Mouse (Mus musculus) heart, embryonic 11.5 days (tissue): ENCODE results near the gene Lpp. TPM values are rescaled to one million over a fixed set of nuclear protein-coding genes. Genes with fewer than 3 reads are reported as not detected.

Experiments
- ATAC-seq: fragments of 200-750 bp; cut with Nextera tagmentation; replicated peaks from 2 replicates; pipeline ENCODE4 v1.8.0; 2017; ENCODE audit warnings: moderate library complexity; ENCODE audit not compliant: insufficient number of reproducible peaks, low FRiP score, low TSS enrichment
- H3K27ac ChIP-seq: fragments of 300-500 bp; sonication (generic); 2 replicates; pipeline ENCODE4 v1.5.1; 2014; ENCODE audit warnings: mild to moderate bottlenecking, low read depth, low read length
- H3K27me3 ChIP-seq: fragments of 300-500 bp; sonication (generic); 2 replicates; pipeline ENCODE4 v1.6.1; 2014; ENCODE audit warnings: mild to moderate bottlenecking, low read length, mixed read lengths; ENCODE audit not compliant: control insufficient read depth, insufficient read depth
- H3K36me3 ChIP-seq: fragments of 300-500 bp; sonication (generic); 2 replicates; pipeline ENCODE4 v1.6.1; 2014; ENCODE audit warnings: mild to moderate bottlenecking, low read length, moderate library complexity, mixed read lengths; ENCODE audit not compliant: control insufficient read depth, insufficient read depth
- H3K4me1 ChIP-seq: fragments of 300-500 bp; sonication (generic); 2 replicates; pipeline ENCODE4 v1.6.1; 2014; ENCODE audit warnings: low read length; ENCODE audit not compliant: control insufficient read depth, insufficient read depth
- H3K4me2 ChIP-seq: fragments of 300-500 bp; sonication (generic); 2 replicates; pipeline ENCODE4 v1.6.1; 2014; ENCODE audit warnings: mild to moderate bottlenecking, moderate library complexity
- H3K4me3 ChIP-seq: fragments of 300-500 bp; sonication (generic); 2 replicates; pipeline ENCODE4 v1.5.1; 2014; ENCODE audit warnings: low read depth, low read length
- H3K9ac ChIP-seq: fragments of 300-500 bp; sonication (generic); 2 replicates; pipeline ENCODE4 v1.6.1; 2014; ENCODE audit warnings: mild to moderate bottlenecking, low read depth, low read length, moderate library complexity
- H3K9me3 ChIP-seq: fragments of 300-500 bp; sonication (generic); replicated peaks from 2 replicates; pipeline ENCODE4 v1.6.1; 2016; ENCODE audit warnings: low read length; ENCODE audit not compliant: control insufficient read depth
- WGBS: fragments of 180-500 bp; shearing (Covaris S2); extraction: QIAGEN DNeasy Blood & Tissue Kit; methylation state at CpG from one replicate; pipeline ENCODE4 v1.1.7; 2014; ENCODE audit not compliant: insufficient replicate concordance; 5-methylcytosine and 5-hydroxymethylcytosine counted together
- polyA plus RNA-seq: library from polyadenylated mRNA; unstranded; fragments of >200 nt; fragmentation: Nextera tagmentation; extraction: Ambion mirVana; gene quantifications from 2 replicates; pipeline ENCODE4 v1.2.1, GENCODE M21; 2014

Gene Lpp
- polyA plus RNA-seq, 1 experiment from 2014 or later = 59.2 TPM

DNA sequence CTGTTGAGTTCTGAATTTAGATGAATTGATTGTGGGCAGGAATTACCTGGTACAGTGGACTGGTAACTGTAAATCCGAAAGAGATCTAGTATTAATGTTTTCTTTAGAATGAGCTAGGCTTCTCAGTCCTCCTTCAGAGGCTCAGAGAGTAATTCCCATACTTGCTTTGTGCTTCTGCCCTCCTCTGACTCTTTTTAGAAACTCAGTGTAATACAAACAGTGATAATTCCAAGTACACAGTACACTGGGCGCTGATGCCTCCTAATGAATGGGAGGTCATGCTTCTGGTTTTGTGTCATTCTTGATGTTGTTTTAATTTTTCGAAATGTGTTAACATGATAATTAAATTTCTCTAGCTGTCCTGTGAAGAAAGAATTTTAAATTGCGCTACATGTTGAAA lies 347.4 kb downstream of the Lpp start:
- Histone ChIP-seq H3K4me3 (no peak overlapping the region), H3K36me3 (no peaks in the 10 kb centered on the region), H3K27ac (no peak overlapping the region), H3K27me3 (no peaks in the 10 kb centered on the region), H3K9me3 (no peaks in the 10 kb centered on the region), H3K4me2 (no peak overlapping the region), H3K9ac (no peak overlapping the region), H3K4me1 (peaks cover 30% of the 10 kb centered on the region)
- no peak for ATAC-seq
- 88% methylated on average over 4 of the region's 4 CpGs for WGBS

GRCm38 (mm10) chr16:24749816-24750215 lies 356.5 kb downstream of the Lpp start:
- H3K4me1 ChIP-seq = no peaks in the 10 kb centered on the region

GRCm38 (mm10) chr16:24756141-24756540 lies 362.8 kb downstream of the Lpp start:
- Histone ChIP-seq H3K9me3 (no peaks in the 10 kb centered on the region), H3K4me3 (no peak overlapping the region), H3K9ac (no peak overlapping the region), H3K36me3 (no peaks in the 10 kb centered on the region), H3K27me3 (no peaks in the 10 kb centered on the region), H3K27ac (no peak overlapping the region), H3K4me1 (no peaks in the 10 kb centered on the region), H3K4me2 (no peak overlapping the region)
- WGBS = 87% methylated on average over 9 of the region's 9 CpGs
- ATAC-seq = no peak

More at GRCm38 (mm10) chr16:24749816-24750215, 356.5 kb downstream of the Lpp start:
- H3K9me3 ChIP-seq = no peaks in the 10 kb centered on the region
- no peaks in the 10 kb centered on the region for H3K27me3 ChIP-seq
- no peak for ATAC-seq
- H3K27ac ChIP-seq = no peak overlapping the region
- H3K36me3 ChIP-seq = no peaks in the 10 kb centered on the region
- no peak overlapping the region for H3K4me3 ChIP-seq
- no peak overlapping the region for H3K4me2 ChIP-seq
- no peak overlapping the region for H3K9ac ChIP-seq

- Histone ChIP-seq H3K4me1 (0 out of 2 replicates have a peak, but pooled peaks cover 3% of the 10 kb centered on the region), H3K27me3 (no peaks in the 10 kb centered on the region), H3K9ac (no peak overlapping the region), H3K4me3 (no peak overlapping the region), H3K36me3 (0 out of 2 replicates have a peak, but pooled peaks cover 3% of the 10 kb centered on the region), H3K4me2 (no peak overlapping the region), H3K9me3 (no peaks in the 10 kb centered on the region), H3K27ac (no peak overlapping the region)
- WGBS = 89% methylated on average over 3 of the region's 3 CpGs
- ATAC-seq = no peak
Measured at GRCm38 (mm10) chr16:24766051-24766450, 372.7 kb downstream of the Lpp start.

- Histone ChIP-seq H3K27ac (no peak overlapping the region), H3K4me1 (0 out of 2 replicates have a peak, but pooled peaks cover 3% of the 10 kb centered on the region), H3K9ac (no peak overlapping the region), H3K36me3 (0 out of 2 replicates have a peak, but pooled peaks cover 2% of the 10 kb centered on the region), H3K4me2 (no peak overlapping the region), H3K4me3 (no peak overlapping the region), H3K9me3 (no peaks in the 10 kb centered on the region), H3K27me3 (no peaks in the 10 kb centered on the region)
- ATAC-seq = no peak
- WGBS = 93% methylated on average over 2 of the region's 2 CpGs
Measured at GRCm38 (mm10) chr16:24766596-24766995, 373.3 kb downstream of the Lpp start.

DNA sequence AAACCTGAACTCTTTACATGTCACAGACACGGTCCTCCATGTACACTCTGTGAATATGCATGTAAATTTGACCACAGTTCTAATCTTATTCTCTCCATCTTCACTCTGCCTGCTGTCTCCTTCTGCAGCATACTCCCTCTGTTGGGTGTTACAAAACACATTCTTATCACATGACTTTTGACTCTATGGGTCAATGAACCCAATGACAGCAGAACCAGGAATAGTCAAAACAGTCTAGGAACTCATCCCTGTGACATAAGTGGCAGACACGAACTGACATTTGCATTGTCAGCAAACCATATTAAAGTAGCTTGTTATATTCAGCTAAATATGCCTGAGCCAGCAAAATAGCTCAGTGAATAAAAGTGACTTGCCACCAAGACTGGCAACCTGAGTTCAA lies 383.7 kb downstream of the Lpp start:
- no peak for ATAC-seq
- no peak overlapping the region for H3K4me2 ChIP-seq
- H3K27me3 ChIP-seq = no peaks in the 10 kb centered on the region
- WGBS = 83% methylated on average over 2 of the region's 2 CpGs
- no peak overlapping the region for H3K9ac ChIP-seq
- H3K27ac ChIP-seq = no peak overlapping the region
- H3K9me3 ChIP-seq = no peaks in the 10 kb centered on the region
- 0 out of 2 replicates have a peak, but pooled peaks cover 4% of the 10 kb centered on the region for H3K4me1 ChIP-seq
- no peak overlapping the region for H3K4me3 ChIP-seq
- H3K36me3 ChIP-seq = no peaks in the 10 kb centered on the region

DNA sequence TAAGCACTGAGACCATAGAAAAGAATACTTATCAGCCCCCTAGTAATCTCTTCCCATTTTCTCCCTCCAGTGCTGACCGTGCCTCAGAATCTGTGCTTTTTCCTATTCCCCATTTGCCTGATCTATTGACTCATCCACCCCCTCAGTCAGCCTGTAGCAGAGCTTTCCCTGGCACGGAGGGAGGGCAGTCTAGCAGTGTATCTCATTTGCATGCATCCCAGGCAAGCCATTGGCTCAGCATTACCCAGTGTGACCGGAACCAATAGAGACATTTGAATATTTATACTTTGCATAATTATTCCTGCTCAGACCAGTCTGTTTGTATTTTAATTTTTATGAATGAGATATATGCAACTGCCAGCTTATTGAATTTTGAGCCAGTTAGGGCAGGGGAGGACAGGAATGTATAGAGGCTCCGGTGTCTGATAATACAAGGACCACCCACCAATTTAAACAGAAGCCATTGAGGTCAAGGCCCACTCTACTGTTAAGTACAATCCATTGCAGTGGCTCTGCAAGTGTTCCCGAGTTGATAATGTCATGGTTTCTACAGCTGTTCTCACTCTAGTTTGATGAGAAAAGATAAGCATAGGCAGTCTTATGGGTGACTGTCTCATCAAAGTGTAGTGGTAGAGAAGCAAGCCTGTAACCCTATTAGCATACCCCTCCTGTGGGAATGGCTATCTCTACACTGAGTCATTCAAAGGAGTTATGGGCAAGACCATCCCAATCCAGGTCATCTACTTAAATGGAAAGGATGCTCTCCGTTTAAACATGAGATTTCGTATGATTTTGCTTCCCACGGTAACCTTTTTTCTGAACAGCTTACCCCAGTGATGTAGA lies 385.3 kb downstream of the Lpp start:
- Histone ChIP-seq H3K27me3 (no peaks in the 10 kb centered on the region), H3K4me2 (no peak overlapping the region), H3K9ac (no peak overlapping the region), H3K4me1 (0 out of 2 replicates have a peak, but pooled peaks cover 4% of the 10 kb centered on the region), H3K9me3 (no peaks in the 10 kb centered on the region), H3K36me3 (no peaks in the 10 kb centered on the region), H3K4me3 (no peak overlapping the region), H3K27ac (no peak overlapping the region)
- 69% methylated on average over 8 of the region's 8 CpGs for WGBS
- ATAC-seq = no peak

- no peak overlapping the region for H3K4me3 ChIP-seq
- H3K27ac ChIP-seq = no peak overlapping the region
- no peak overlapping the region for H3K4me2 ChIP-seq
- no peak for ATAC-seq
- WGBS = 78% methylated on average over 7 of the region's 7 CpGs
- H3K36me3 ChIP-seq = no peaks in the 10 kb centered on the region
- 0 out of 2 replicates have a peak, but pooled peaks cover 4% of the 10 kb centered on the region for H3K4me1 ChIP-seq
- no peaks in the 10 kb centered on the region for H3K9me3 ChIP-seq
- no peaks in the 10 kb centered on the region for H3K27me3 ChIP-seq
- H3K9ac ChIP-seq = no peak overlapping the region
Measured at GRCm38 (mm10) chr16:24780545-24780944, 387.2 kb downstream of the Lpp start.

DNA sequence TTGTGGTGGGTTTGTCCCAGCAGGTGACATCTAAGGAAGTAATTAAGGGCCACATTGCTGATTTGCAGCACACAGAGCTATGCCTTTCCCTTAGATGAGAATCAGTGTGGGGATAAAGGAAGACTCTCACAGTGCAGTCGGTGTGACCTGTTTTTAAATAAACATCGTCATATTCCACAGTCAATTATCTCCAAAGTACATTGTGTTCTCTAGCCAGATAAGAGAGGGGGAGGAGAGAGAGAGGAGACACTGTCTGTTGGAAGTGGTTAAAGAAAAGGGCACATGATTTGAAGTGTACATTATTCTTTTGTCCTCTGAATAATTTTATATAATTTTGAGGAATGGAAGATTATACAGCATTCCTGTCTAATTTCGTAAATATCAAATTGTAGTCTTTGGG lies 388.6 kb downstream of the Lpp start:
- 58% methylated on average over 3 of the region's 3 CpGs for WGBS
- Histone ChIP-seq H3K27ac (no peak overlapping the region), H3K27me3 (no peaks in the 10 kb centered on the region), H3K9ac (no peak overlapping the region), H3K36me3 (no peaks in the 10 kb centered on the region), H3K4me2 (no peak overlapping the region), H3K4me3 (no peak overlapping the region), H3K4me1 (0 out of 2 replicates have a peak, but pooled peaks cover 3% of the 10 kb centered on the region), H3K9me3 (no peaks in the 10 kb centered on the region)
- no peak for ATAC-seq
